Mouse (Mus musculus): ENCODE results near the gene Mipol1.

DNA sequence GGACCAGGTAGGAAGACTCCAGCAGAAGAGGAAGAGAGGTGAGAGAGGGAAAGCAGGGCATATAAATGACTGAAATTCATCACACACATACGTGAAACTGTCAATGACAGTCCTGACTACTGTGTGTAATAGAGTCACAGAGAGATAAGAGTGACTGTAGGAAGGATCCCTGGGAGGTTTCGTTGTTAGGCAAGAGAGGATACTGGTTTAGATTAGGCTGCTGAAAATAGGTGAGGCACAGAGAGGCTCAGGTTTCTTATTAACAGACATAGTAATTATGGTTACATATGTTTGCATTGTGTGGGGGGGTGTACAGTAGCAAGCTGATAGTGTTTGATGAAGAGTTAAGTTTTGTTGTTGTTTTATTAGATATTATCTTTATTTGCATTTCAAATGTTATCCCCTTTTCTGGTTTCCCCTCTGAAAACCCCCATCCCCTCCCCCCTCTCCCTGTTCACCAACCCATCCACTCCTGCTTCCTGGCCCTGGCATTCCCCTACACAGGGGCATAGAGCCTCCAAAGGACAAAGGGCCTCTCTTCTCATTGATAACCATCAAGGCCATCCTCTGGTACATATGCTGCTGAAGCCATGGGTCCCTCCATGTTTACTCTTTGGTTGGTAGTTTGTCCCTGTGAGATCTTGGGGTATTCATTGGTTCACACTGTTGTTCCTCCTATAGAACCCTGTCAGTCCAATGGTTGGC lies 157.5 kb downstream of the Mipol1 start:
- no peak for TF ChIP-seq CTCF (IDR thresholded peaks at IDR 0.05; ENCODE audit: insufficient read depth, low read depth, low read length)
- no peak for TF ChIP-seq POLR2A (IDR thresholded peaks at IDR 0.05; ENCODE audit: insufficient read depth, low read depth, low read length)

Measured in olfactory bulb, adult 2 months (tissue).